Mouse (Mus musculus): ENCODE measurements around the gene Cope.

The Cope gene

DNA sequence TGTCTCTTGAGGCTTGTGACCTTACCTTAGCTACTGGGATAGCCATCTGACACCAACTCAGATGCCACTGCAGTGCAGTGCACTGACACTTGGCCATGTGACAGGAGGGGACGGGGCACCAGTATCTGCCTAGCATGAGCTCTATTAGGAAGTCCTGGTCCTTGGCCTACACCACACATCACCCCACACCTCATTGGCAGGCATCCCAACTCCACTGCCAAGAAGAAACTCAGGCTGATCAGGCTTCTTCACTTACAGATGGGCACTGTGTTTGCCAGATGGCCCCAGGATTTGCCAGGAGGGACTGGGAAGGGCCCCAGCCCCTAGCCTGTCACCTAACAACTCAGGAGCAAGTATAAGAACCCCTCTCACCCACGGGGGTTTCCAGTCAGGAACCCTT lies 11.1 kb downstream of the Cope start:
- peak; percentile 66 to 73 for DNase-seq

DNA sequence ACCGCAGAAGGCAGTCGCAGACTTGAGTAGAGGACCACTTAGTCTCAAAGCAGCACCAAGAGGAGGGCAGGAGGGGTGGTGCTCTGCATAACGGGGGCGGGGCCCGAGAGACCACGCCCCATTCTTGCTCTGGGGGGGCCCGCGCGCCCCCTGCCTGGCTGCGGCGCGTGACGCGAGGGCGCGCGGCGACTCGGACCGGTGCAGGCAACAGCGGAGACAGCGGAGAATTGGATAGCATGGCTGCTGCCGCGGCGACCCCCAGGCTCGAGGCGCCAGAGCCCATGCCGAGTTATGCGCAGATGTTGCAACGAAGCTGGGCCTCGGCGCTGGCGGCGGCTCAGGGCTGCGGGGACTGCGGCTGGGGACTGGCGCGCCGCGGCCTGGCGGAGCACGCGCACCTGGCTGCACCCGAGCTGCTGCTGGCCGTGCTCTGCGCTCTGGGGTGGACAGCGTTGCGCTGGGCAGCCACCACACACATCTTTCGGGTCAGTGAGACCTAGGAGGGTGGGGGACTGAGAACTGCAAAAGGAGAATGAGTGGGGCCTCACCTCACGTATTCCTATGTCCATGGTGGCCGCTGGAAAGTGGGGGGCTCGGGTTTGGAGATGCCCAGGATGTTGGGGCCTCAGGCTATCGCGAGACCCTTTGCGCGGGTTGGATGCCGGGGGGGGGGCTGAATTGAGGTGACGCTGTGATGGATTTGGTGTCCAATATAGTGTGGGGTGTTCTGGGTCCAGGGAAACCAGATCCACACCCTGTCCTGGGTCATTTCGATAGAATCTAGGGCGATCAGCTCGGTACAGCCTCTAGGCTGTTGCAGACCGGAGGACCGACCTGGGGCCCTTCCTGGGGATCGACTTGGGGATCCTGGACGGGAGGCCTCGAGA lies 13.5 kb downstream of the Cope start, which contains the start of gene Cers1:
TSS of gene Cers1 (plus strand) at position 152 of the 887 bp plus-strand sequence.
- DNase-seq, result peak; percentile 79 to 87

DNA sequence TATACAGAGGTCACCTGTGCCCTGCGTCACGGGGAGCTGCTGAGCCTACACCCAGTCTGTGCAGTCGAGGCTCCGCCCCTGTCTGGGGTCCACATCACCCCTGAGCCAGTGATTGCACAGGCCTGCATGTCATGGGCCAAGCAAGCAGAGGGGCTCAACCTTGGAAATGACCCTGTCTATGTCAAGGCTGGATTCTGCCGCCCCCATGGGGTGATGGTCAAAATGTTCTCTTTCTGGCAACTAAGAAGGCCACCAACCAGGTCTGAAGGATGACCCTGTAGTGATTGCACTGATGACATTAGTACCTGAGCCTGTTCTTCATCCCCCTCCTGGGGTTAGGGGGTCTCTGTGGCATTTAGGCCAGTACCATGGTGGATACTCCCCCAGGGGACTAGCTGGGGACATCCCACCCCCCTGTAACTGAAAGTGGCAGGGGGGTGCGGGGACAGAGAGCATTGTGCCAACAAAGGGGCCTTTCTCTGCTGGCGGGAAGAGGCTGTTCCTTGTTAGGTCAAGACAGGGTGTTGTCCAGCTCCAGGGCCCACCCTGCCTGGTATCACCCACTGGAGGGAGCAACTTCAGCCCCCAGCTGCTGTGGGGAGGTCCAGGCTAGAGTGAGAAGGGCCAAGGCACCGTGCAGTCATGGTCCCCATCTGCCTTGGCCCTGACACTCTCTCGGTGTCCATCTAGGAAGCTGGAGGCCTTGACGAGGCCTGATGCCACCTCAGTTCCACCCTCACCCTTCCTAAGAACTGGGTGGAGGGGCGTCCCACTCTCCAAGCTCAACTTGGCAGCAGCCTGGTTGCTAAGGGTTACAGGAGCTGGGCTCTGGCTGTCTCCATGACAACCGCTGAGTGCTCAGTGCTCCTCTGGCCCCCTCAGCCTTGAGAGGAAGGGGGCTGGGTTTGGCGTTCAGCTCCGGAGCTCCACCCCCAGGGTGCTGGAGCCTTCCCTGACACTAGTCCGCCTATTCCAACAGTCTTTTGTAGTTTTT lies 14.5 kb downstream of the Cope start:
- peak; percentile 79 to 81 for DNase-seq

DNA sequence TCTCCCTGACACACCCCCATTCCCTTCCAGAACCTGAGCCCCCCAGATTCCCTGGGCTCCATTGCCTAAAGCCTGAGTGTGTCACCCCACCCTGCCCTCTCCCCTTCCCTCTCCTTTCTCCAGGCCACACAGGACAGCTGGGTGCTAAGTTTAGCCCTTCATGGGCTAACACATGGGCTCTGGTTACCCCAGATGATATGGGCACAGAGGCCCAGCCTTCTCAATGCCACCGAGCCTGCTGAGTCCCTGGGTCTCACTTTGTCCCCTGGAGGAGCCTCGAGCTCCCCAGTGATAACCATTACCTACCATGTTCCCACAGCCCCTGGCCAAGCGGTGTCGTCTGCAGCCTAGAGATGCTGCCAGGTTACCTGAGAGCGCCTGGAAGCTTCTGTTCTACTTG lies 15.6 kb downstream of the Cope start:
- DNase-seq, result no peak

DNA sequence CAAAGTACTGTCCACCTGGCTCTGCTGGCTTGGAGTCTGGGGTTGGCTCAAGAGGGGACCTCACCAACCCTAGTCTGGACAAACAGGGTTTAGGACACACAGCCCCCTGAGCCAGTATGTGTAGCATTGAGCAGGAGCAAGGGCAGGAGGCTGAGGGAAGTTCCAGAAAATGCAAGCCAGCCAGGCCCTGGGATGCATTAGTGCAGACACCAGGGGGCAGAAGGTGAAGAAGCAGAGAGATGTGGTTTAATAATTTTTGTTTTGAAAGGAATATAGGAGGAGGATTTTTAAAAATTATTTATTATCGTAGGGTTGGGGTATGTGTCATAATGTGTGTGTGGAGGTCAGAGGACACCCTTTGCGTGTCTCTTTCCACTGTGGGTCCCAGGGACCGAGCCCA lies 21.4 kb downstream of the Cope start:
- DNase-seq, result no peak

DNA sequence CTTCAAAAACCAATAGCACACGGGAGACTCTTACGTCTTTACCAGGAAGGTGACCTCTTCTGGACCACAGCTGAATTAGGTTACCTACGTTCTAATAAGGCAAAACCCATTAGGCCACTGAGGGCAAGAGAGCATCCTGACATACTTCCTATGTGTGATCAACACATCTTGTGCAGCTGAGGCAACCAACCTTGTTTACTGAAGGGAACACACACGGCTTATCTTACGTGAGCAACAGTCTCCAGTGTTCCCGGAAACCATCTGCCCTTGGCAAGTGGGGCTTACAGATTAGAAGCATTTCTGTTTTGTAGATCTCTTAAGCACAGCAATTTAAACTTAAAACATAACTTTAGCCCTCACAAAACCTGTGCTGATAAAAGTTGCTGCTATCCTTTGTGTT lies 25.2 kb downstream of the Cope start:
- no peak for DNase-seq

- DNase-seq, result peak in 1 of 2 experiments; percentile 31
Observed at GRCm38 (mm10) chr8:70329124-70329834, 27.0 kb downstream of the Cope start, which contains the start of gene Gdf1. Gdf1 (plus strand) TSS chr8:70329817.

DNA sequence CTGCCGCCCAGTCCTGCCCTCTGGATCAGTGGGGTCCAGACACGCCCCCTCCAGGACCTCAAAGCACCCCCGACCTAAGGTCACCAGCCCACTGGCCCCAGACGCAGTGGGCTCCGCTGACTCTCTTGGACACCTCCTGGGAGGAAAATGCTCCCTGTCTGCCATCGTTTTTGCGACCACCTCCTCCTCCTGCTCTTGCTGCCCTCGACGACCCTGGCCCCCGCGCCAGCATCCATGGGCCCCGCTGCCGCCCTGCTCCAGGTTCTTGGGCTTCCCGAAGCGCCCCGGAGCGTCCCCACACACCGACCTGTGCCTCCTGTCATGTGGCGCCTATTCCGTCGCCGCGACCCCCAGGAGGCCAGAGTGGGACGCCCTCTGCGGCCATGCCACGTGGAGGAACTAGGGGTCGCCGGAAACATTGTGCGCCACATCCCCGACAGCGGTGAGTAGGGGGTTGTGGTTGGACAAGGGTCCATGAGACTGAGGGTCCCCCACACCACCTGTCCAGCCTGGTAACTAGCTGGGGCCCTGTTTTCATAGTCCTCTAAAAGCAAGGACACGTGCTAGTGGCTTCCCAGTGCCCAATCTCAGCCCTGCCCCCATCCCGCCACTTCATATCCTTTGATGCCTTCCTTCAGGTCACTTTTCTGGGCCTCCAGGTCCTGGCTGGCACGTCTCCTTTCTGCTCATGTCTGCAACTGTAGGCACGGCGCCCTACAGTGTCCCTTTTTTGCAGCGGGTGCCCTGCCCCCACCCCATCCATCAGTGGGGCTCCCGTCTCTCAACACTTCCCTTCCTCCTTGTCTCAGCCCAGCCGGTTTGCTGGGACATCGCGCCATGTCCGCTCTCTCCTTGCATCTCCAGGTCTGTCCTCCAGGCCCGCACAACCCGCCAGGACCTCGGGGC lies 27.8 kb downstream of the Cope start:
- DNase-seq, result peak in 1 of 2 experiments; percentile 58

DNA sequence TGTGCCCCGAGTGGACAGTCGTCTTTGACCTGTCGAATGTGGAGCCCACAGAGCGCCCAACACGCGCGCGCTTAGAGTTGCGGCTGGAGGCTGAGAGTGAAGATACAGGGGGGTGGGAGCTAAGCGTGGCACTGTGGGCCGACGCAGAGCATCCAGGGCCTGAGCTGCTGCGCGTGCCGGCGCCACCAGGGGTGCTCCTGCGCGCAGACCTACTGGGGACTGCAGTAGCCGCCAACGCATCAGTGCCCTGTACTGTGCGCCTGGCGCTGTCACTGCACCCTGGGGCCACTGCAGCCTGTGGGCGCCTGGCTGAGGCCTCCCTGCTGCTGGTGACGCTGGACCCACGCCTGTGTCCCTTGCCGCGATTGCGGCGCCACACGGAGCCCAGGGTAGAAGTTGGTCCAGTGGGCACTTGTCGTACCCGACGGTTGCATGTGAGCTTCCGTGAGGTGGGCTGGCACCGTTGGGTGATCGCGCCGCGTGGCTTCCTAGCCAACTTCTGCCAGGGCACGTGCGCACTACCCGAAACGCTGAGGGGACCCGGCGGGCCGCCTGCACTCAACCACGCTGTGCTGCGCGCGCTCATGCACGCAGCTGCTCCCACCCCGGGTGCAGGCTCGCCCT lies 28.5 kb downstream of the Cope start:
- peak; percentile 57 to 71 for DNase-seq

- DNase-seq, result peak in 1 of 2 experiments; percentile 57
Observed at GRCm38 (mm10) chr8:70331526-70331925, 29.2 kb downstream of the Cope start.

DNA sequence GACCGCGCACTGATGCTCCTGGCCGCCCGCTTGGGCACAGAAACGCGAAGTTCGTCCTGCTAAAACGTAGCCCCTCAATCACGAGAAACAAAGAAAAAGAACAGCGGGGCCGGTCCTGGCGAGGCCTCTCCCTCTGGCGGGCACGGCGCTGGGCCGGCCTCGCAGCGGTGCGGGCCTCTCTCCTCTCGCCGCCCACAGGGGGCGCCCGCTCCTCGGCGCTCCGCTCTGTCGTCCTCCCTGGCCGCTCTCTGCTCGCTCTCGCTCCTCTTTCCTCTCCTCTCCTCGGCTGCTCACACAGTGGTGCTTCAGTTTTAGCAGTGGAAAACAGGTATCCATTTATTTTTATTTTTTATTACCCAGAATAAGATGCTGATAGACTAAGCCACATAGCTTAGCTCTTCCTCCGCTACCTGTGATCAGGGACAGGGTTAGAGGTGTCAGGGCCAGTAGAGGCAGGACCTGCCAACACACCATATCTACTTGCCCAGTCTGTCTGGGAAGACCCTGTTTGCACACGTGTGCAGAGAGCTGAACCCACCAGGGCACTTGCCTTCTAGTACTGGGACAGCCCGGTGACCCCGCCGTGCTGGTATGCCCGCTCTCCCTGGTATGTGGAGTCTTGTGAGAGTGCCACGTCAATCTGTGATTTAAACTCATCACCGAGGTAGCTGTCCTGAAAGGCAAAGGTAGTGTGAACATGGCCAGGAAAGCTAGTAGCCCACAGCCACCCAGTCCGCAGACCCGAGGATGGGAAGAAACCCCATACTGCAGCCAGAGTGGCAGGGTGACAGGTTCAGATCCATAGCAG lies 30.0 kb downstream of the Cope start:
- peak; percentile 90 for DNase-seq

- DNase-seq, result no peak
Observed at GRCm38 (mm10) chr8:70332878-70333202, 30.5 kb downstream of the Cope start.

GRCm38 (mm10) chr8:70338931-70339330 lies 36.6 kb downstream of the Cope start:
- no peak for DNase-seq

GRCm38 (mm10) chr8:70340659-70341058 lies 38.3 kb downstream of the Cope start:
- no peak for DNase-seq

GRCm38 (mm10) chr8:70342007-70342406 lies 39.7 kb downstream of the Cope start:
- peak in 1 of 2 experiments; percentile 57 for DNase-seq

GRCm38 (mm10) chr8:70343076-70343475 lies 40.8 kb downstream of the Cope start:
- no peak for DNase-seq

- peak; percentile 77 to 82 for DNase-seq
Observed at GRCm38 (mm10) chr8:70343696-70344095, 41.4 kb downstream of the Cope start.

DNA sequence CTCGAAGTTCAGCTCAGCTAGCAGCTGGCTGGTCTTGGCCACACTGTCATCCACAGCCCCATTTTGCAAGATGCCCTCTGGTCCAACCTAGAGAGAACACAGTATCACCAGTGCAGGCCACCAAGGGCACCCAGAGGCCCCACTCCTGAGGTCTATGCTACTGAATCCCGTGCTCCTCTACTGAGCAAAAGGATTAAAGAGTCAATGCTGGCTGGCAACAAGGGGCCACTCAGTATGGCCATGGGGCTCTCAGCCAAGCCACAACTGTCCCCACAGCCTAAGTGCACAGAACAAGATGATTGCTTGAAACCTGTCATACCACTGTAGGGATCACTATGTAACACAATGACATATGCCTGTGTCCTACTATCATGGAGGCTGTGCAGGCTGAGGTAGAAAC lies 42.0 kb downstream of the Cope start:
- DNase-seq, result no peak

DNA sequence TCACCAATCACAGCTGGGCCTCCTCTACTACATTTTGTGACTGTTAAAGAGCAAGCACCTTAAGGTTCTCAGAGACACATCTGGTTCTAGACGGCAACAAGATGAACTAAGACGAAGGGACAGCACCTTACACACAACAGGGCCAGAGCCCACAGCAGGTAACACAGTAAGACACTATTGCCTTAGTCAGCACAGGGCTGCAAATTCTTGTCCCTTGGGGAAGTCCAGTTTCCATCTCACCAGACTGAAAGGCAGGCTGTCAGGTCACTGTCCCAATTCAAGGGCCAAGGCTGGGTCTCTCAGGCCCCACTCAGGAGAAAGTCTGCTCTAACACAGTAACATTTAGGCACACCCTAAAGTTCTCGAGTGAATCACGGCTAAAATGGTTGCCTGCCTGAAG lies 45.1 kb downstream of the Cope start:
- no peak for DNase-seq

GRCm38 (mm10) chr8:70347860-70348420 lies 45.6 kb downstream of the Cope start:
- no peak for DNase-seq
